Mouse (Mus musculus) megakaryocyte, embryonic 14.5 days (primary cell): ENCODE results near the gene Slc9a3r2. TPM values are rescaled to one million over a fixed set of nuclear protein-coding genes. Genes with fewer than 3 reads are reported as not detected.
A peak's percentile ranks its signal among the peaks of the same experiment; 100 is the strongest.

Experiments used
- H3K27me3 ChIP-seq: replicated peaks from 2 replicates; pipeline ENCODE3; 2012; ENCODE audit warnings: inconsistent platforms
- H3K36me3 ChIP-seq: replicated peaks from 2 replicates; pipeline ENCODE3; 2012; ENCODE audit warnings: low read length, inconsistent platforms, mixed read lengths
- H3K4me1 ChIP-seq: 2 replicates; pipeline ENCODE4 v1.6.1; 2012; ENCODE audit warnings: inconsistent platforms
- H3K4me3 ChIP-seq: replicated peaks from 2 replicates; pipeline ENCODE3; 2012; ENCODE audit warnings: moderate library complexity, mild to moderate bottlenecking, inconsistent platforms
- H3K9me3 ChIP-seq: 2 replicates; pipeline ENCODE4 v1.6.1; 2012; ENCODE audit warnings: inconsistent platforms
- FLI1 ChIP-seq: IDR thresholded peaks from 2 replicates; pipeline ENCODE4 v1.6.1; 2012; ENCODE audit warnings: low read length, inconsistent platforms, mixed read lengths
- GATA1 ChIP-seq: IDR thresholded peaks from 3 replicates; pipeline ENCODE4 v1.6.1; 2012; ENCODE audit warnings: mixed read lengths, low read length, inconsistent platforms, borderline replicate concordance
- polyA plus RNA-seq: library from polyadenylated mRNA; stranded (reverse); fragments of >175 nt; gene quantifications from 2 replicates; pipeline ENCODE4 v1.2.3, GENCODE M21; 2012; ENCODE audit warnings: low replicate concordance; ENCODE audit not compliant: insufficient read depth

The Slc9a3r2 gene
- polyA plus RNA-seq, 1 experiment: 0.85 TPM

DNA sequence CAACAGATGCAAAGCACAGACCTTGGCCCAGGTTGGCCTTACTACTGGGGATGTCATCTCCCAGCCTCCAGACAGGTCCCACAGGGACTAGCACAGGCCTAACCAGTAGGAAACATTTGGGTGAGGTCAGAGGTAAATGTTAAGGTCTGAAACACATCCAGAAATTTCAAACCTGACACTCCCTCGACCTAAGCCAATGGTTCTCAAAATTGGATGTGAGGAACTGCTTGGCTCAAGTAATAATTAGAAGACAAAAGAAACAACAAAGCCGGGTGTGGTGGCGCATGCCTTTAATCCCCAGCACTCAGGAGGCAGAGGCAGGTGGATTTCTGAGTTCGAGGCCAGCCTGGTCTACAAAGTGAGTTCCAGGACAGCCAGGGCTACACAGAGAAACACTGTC, 3.7 kb downstream of the Slc9a3r2 start:
- H3K27me3 ChIP-seq: peaks cover 95% of the 10 kb centered on the region
- TF ChIP-seq GATA1 (no peak), FLI1 (no peak)
- H3K36me3 ChIP-seq: no peaks in the 10 kb centered on the region
- peaks cover 51% of the 10 kb centered on the region for H3K4me1 ChIP-seq
- no peaks in the 10 kb centered on the region for H3K9me3 ChIP-seq
- H3K4me3 ChIP-seq: no peak overlapping the region

DNA sequence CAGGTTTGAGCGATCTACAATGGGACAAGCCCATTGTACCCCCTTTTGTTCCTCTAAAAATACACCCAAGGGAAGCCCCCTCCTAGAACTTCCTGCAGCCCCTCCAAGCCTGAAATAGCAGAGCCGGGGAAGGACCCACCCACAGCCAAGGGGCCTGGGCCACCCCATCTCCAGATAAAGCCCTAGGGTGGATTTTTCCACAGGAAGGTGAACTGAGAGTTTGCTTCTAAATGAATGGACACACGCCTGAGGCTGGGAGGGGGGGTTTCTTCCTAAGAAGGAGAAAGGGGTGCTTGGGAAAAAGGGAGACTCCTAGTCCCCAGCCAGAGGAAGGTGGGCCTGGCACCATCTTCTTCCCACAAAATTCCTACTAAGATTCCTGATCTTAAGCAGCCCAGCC, 4.2 kb downstream of the Slc9a3r2 start:
- Histone ChIP-seq H3K27me3 (peaks cover 92% of the 10 kb centered on the region), H3K4me3 (no peak overlapping the region), H3K36me3 (no peaks in the 10 kb centered on the region), H3K9me3 (no peaks in the 10 kb centered on the region), H3K4me1 (peaks cover 51% of the 10 kb centered on the region)
- no peak for TF ChIP-seq FLI1
- no peak for TF ChIP-seq GATA1

DNA sequence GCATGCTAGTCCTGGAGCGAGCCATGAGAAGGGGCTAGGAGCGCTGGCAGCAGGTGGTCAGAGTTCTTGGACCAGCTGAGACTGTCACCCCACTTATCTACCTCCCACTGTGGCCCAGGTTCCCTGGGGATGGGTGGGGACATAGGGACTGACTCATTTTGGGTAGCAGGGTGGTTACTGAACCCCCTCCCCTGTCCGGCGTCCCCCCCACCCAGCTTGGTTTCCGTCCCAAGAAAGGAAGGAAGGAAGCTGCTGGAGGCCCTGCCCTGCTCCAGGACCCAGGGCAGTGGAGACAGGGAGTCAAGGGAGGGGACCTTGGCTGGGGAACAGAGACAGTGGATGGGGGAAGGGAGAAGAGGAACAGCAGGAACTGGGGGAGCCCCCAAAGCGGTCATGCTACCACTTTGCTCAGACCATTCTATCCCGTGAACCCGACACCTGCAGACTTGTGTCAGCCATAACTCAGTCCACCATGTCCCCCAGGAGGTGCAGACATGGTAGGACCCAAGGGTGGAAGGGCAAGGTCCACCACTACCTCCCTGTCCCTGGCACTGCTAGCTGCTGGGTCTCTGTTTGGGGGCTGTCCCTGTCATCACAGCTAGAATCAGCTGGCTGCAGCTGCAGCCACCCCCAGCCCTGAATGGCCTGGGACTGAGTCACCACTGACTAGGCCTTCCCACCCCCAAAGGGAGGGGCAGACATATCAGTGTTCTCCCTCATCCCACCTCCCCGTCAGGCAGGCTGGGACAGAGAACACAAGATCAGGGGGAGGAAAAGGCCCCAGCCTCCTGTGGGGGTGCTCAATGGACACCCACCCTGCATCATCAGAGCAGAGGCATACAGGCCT, 5.0 kb downstream of the Slc9a3r2 start:
- Histone ChIP-seq H3K36me3 (no peaks in the 10 kb centered on the region), H3K9me3 (no peaks in the 10 kb centered on the region), H3K27me3 (peaks cover 91% of the 10 kb centered on the region), H3K4me3 (peak overlapping the region; percentile 26), H3K4me1 (peaks cover 46% of the 10 kb centered on the region)
- TF ChIP-seq FLI1 (no peak), GATA1 (no peak)

DNA sequence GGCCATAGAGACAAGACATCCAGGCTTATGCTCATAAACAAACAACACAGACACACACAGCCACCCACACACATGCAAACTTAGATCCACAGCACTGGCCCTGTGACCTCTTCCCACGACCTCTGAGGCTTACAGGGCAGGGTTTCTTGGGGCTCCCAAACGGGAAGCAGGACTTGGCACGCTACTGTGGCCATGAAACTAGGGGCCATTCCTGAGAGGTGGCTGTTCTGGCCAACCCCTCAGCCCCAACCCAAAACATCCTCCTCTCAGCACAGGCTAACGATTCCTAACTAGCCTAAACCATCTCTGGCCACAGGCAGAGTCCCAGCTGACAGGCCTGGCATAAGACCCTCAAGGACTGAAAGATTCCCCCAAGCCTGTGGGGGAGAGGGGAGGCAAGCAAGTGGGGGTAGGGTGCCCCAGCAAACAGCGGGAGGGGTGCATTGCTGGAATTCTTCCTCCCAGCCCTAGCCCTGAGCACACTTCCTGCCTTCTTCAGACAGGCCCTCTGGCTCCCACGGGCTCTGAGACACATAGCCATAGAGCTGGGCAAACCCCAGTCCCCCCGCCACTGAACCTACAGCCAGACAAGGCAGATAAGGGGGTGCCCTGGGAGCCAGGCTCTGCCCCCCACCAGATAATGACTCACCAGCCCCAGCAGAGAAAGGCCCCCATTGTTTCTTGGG, 6.0 kb downstream of the Slc9a3r2 start:
- peaks cover 37% of the 10 kb centered on the region for H3K4me1 ChIP-seq

DNA sequence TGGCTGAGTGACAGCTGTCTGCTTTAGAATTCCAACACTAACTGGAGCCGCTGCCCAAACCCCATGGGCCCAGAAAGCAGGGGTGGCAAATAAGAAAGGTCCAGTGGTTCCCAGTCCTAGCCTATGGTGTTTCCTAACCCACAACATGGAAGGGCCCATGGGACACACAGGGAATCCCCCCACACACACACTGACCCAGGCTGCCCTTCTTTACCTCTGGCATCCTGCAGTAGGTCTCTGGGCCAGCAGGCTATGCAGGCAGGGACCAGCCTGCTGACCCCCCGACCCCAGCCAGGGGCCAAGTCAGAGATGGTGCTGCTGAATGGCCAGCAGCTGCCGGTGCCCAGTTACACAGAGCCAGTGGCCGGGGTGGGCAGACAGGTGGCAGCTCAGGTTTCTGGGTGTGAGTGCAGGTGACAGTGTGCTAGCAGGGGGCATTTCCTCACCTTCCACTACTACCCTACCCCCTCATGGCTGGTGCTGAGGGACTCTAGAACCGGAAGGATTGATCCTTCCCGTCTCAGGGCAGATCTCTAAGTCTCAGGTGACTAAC, 7.3 kb downstream of the Slc9a3r2 start:
- Histone ChIP-seq H3K9me3 (no peaks in the 10 kb centered on the region), H3K4me1 (peaks cover 26% of the 10 kb centered on the region), H3K36me3 (peaks cover 15% of the 10 kb centered on the region), H3K4me3 (no peak overlapping the region), H3K27me3 (peaks cover 73% of the 10 kb centered on the region)
- TF ChIP-seq GATA1 (no peak), FLI1 (no peak)

More for the DNA sequence above, 6.0 kb downstream of the Slc9a3r2 start:
- no peak for TF ChIP-seq FLI1
- TF ChIP-seq GATA1: no peak
- peaks cover 4% of the 10 kb centered on the region for H3K36me3 ChIP-seq
- no peaks in the 10 kb centered on the region for H3K9me3 ChIP-seq
- H3K4me3 ChIP-seq: no peak overlapping the region
- peaks cover 85% of the 10 kb centered on the region for H3K27me3 ChIP-seq

DNA sequence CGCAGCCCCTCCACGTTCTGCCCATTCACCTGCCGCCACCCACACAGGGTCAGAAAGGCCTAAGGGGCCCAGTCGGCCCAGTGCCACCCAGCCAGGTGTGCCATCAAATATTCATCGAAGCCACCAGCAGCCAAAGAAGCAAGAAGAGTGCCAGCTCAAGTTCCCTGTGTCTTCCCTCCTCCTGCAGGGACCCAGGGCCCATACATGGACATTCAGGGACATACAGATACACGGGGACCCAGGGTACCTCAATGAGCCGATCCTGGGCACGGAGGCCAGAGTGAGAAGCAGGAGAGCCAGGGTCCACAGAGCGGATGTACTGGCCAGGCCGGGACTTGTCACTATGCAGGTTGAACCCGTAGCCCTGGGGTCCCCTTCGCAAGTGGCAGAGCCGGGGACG, 8.2 kb downstream of the Slc9a3r2 start:
- TF ChIP-seq GATA1 (no peak), FLI1 (no peak)
- peaks cover 27% of the 10 kb centered on the region for H3K4me1 ChIP-seq
- peaks cover 15% of the 10 kb centered on the region for H3K36me3 ChIP-seq
- no peak overlapping the region for H3K4me3 ChIP-seq
- no peaks in the 10 kb centered on the region for H3K9me3 ChIP-seq
- peaks cover 63% of the 10 kb centered on the region for H3K27me3 ChIP-seq

DNA sequence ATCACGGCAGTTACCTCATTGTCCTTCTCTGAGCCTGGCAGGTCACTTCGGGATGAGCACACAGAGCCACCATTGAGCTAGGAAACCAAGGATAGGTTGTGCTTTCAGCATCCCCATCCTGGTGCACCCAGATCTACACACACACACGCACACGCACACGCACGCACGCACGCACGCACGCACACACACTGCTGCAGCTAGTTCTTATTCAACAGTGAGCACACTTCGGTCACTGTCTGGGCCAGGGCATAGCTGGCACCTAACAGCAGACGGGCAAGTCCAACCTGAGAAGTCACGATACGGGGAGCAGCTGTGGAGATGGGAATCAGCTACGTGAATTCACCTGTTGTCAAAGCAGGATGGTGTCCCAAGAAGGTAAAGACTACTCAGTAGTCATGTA, 9.5 kb downstream of the Slc9a3r2 start:
- H3K27me3 ChIP-seq: peaks cover 52% of the 10 kb centered on the region
- no peak for TF ChIP-seq FLI1
- TF ChIP-seq GATA1: no peak
- no peaks in the 10 kb centered on the region for H3K9me3 ChIP-seq
- no peak overlapping the region for H3K4me3 ChIP-seq
- peaks cover 35% of the 10 kb centered on the region for H3K4me1 ChIP-seq
- peaks cover 19% of the 10 kb centered on the region for H3K36me3 ChIP-seq

DNA sequence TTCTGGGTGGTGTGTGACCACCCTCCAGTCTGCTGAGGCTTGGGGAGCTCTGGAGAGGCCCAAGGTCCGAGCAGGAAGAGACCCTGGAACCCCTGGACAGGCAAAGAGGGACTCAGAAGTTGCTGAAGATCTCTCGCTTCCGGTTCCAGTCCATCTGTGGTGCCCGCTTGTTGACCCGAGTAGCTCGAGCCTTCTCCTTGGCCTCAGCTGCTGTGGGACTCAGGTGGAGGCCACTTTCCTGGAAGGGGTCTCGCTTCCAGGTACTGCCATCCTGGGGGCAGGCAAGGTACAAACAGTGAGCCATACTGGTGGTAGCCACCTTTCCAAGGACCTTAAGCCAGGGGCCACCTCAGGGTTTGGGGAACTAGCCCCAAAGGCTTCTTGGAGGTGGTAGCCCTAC, 10.0 kb downstream of the Slc9a3r2 start:
- peaks cover 48% of the 10 kb centered on the region for H3K27me3 ChIP-seq
- TF ChIP-seq GATA1 (no peak), FLI1 (no peak)
- no peak overlapping the region for H3K4me3 ChIP-seq
- no peaks in the 10 kb centered on the region for H3K9me3 ChIP-seq
- H3K36me3 ChIP-seq: peaks cover 24% of the 10 kb centered on the region
- H3K4me1 ChIP-seq: peaks cover 35% of the 10 kb centered on the region

DNA sequence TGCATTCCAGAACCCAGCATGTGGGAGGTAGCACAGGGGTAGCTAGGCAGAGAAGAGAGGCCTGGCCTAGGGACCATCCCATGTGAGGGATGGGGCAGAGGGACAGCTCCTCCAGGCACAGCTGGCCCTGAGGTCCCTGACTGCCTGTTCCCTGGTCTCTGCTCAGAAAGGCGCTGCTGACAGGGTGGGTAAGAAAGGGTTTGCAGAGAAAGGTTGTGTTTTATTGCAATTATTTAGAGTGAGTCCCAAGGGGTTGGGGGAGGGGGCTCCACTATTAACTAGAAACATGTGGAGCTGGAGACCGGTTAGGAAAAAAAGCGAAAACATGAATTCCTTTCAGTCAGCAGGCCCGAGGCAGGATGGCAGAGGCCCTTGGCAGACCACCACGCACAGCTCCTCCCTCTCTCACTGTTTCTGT, 10.5 kb downstream of the Slc9a3r2 start:
- Histone ChIP-seq H3K36me3 (peaks cover 29% of the 10 kb centered on the region), H3K4me1 (peaks cover 35% of the 10 kb centered on the region), H3K4me3 (no peak overlapping the region), H3K27me3 (peaks cover 43% of the 10 kb centered on the region), H3K9me3 (no peaks in the 10 kb centered on the region)
- TF ChIP-seq FLI1 (no peak), GATA1 (no peak)

DNA sequence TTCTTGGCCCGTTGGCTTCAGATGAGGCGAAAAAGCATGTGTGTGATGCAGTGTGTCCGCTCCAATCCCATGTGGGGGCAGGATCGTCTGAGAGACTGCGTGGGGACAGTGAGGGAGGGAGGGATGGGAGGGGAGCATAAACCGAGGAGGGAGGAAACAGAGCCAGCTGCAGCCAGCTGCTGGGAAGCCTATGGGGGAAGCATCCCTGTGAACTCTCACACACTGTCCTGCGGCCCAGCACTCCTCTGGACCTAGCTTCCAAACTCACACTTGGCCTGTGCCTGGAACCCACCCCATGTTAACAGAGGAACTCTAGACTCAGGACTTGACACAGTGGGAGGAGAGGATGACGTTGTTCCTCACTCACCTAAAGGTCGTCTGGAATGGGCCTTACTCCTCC, 11.3 kb downstream of the Slc9a3r2 start:
- Histone ChIP-seq H3K27me3 (peaks cover 36% of the 10 kb centered on the region), H3K36me3 (peaks cover 34% of the 10 kb centered on the region), H3K4me3 (no peak overlapping the region), H3K9me3 (no peaks in the 10 kb centered on the region), H3K4me1 (peaks cover 35% of the 10 kb centered on the region)
- TF ChIP-seq FLI1 (no peak), GATA1 (no peak)
